Mouse (Mus musculus): ENCODE results near the gene Mrpl14.

DNA sequence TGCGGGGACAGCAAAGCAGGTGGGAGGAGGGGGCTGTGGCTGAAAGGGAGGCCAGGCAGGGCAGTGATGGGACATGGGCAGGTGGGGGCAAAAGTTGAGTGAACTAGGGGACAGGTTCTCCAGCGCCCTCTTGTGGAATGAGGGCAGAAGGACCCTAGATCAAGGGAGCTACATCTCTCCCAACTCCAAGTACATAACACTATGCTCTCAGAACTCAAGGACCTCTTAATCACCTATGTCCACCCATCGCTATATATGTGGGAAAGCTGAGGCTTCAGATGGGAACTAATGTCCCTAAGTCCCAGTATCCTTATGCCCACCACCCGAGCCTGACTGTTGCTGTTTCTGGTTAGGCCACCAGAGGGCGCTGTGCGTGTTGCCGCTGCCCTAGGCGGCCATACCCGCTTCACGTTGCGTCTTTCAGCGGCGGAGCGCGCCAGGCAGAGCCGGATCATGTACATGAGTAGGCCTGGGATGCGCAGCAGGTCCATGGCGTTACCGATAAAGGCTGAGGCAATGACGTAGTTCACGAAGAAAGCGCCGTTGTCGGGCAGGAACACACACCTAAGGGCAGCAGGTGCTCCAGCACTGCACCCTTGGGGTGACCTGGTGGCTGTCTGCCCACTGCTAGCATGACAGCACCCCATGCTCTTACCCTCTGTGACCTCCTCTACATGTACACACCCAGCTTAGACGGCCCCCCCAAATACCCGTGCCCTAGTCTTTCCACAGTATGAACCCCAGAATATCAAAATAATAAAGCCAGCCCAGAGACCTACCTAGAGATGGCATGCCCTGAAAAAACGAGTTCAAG is 22.8 kb upstream of the Mrpl14 start:
- TF ChIP-seq CTCF (conservative IDR thresholded peaks at IDR 0.05; ENCODE audit: insufficient read depth, insufficient read length, low read depth, low read length), result peak; percentile 80
- no peak for TF ChIP-seq POLR2A (IDR thresholded peaks at IDR 0.05; ENCODE audit: low read depth, low read length)

Data from kidney, adult 2 months (tissue).